Mouse (Mus musculus): Measurements from ENCODE around the gene Nrarp. TPM values are rescaled to one million over a fixed set of nuclear protein-coding genes. Genes with fewer than 3 reads are reported as not detected.

The Nrarp gene
- polyA plus RNA-seq, 1 experiment: not detected

GRCm38 (mm10) chr2:25180973-25181890 lies 674 bp downstream of the Nrarp start:
- peak overlapping the region; percentile 57 for H3K4me3 ChIP-seq (ENCODE audit: insufficient read depth, low read length)
- TF ChIP-seq CTCF (IDR thresholded peaks at IDR 0.05; ENCODE audit: low read depth, low read length): no peak
- no peak for TF ChIP-seq POLR2A (IDR thresholded peaks at IDR 0.05; ENCODE audit: borderline replicate concordance, low read depth, low read length)
- no peak overlapping the region for H3K27ac ChIP-seq (ENCODE audit: insufficient read depth, low read depth, low read length)
- H3K4me1 ChIP-seq (ENCODE audit: control insufficient read depth, insufficient read depth, low read length): no peaks in the 10 kb centered on the region

- Histone ChIP-seq H3K27ac (ENCODE audit: insufficient read depth, low read depth, low read length) (no peak overlapping the region), H3K4me3 (ENCODE audit: insufficient read depth, low read length) (peak overlapping the region; percentile 57; the same call in 1 of the 2 replicates), H3K4me1 (ENCODE audit: control insufficient read depth, insufficient read depth, low read length) (no peaks in the 10 kb centered on the region)
- TF ChIP-seq CTCF (IDR thresholded peaks at IDR 0.05; ENCODE audit: low read depth, low read length): no peak
- TF ChIP-seq POLR2A (IDR thresholded peaks at IDR 0.05; ENCODE audit: borderline replicate concordance, low read depth, low read length): no peak
Observed at GRCm38 (mm10) chr2:25181891-25182397, 1.4 kb downstream of the Nrarp start.

DNA sequence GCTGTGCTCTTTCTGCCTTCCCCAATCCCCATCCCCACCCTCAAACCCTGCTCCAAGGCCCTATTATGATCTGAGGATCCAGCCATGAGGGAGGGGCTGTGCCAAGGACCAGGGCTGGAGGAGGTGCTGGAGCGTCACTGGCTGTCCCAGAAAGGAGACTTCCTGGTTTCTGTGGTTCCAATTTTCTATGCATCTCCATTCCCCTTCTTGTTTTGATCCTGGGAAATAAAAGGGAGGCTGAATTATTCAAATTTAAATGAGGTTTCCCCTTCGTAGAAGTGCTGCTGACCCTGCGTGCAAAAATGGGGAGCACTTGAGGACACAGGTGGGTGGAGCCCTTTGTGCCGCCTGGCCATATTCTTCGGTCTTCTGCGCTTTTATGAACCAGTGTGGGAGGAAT lies 2.1 kb downstream of the Nrarp start:
- Histone ChIP-seq H3K27ac (ENCODE audit: insufficient read depth, low read depth, low read length) (no peak overlapping the region), H3K4me3 (ENCODE audit: insufficient read depth, low read length) (no peak overlapping the region), H3K4me1 (ENCODE audit: control insufficient read depth, insufficient read depth, low read length) (no peaks in the 10 kb centered on the region)
- no peak for TF ChIP-seq CTCF (IDR thresholded peaks at IDR 0.05; ENCODE audit: low read depth, low read length)

DNA sequence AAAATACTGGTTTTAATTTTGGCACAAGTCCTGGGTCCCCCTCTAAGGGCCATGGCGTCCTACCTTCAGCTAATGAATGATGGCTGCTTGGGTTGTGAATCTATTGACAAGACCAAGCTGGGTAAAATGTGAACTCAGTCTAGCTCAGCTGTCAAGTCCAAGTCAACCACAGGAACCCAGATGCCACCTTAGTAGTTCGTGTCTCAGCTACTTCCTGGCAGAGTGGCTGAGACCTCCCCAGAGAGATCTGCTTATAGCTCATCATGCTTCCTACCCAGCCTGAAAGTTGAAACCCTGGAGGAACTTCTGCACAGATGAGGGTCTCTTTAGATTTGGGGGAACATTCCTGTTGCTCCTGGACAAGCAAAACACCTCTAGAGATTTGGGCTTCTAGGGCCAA lies 2.8 kb downstream of the Nrarp start:
- TF ChIP-seq CTCF (IDR thresholded peaks at IDR 0.05; ENCODE audit: low read depth, low read length) (no peak), POLR2A (IDR thresholded peaks at IDR 0.05; ENCODE audit: borderline replicate concordance, low read depth, low read length) (no peak)
- no peaks in the 10 kb centered on the region for H3K4me1 ChIP-seq (ENCODE audit: control insufficient read depth, insufficient read depth, low read length)
- H3K27ac ChIP-seq (ENCODE audit: insufficient read depth, low read depth, low read length): no peak overlapping the region
- no peak overlapping the region for H3K4me3 ChIP-seq (ENCODE audit: insufficient read depth, low read length)

DNA sequence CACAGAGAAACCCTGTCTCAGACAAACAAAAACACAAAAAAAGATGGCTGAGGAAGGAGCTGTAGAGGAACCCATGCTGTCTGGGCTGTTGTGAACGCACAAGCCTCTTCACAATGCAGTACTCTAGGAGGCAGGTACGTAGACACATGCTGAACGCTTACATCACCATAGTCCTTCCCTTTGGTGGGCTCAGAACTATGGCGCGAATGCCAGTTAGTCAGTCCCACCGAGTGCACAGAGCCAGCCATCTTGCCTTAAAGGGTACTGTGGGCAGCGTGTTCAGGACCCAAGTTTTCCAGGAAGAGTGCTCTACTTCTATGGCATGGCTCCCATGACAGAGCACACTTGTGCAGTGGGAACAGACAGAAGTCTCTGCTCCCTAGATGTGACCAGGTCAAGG lies 3.9 kb downstream of the Nrarp start:
- Histone ChIP-seq H3K4me1 (ENCODE audit: control insufficient read depth, insufficient read depth, low read length) (no peaks in the 10 kb centered on the region), H3K4me3 (ENCODE audit: insufficient read depth, low read length) (no peak overlapping the region), H3K27ac (ENCODE audit: insufficient read depth, low read depth, low read length) (no peak overlapping the region)
- TF ChIP-seq POLR2A (IDR thresholded peaks at IDR 0.05; ENCODE audit: borderline replicate concordance, low read depth, low read length) (no peak), CTCF (IDR thresholded peaks at IDR 0.05; ENCODE audit: low read depth, low read length) (no peak)

GRCm38 (mm10) chr2:25185625-25186574 lies 5.3 kb downstream of the Nrarp start:
- Histone ChIP-seq H3K27ac (ENCODE audit: insufficient read depth, low read depth, low read length) (no peak overlapping the region), H3K4me3 (ENCODE audit: insufficient read depth, low read length) (peak overlapping the region; percentile 43), H3K4me1 (ENCODE audit: control insufficient read depth, insufficient read depth, low read length) (no peaks in the 10 kb centered on the region)
- TF ChIP-seq POLR2A (IDR thresholded peaks at IDR 0.05; ENCODE audit: borderline replicate concordance, low read depth, low read length) (no peak), CTCF (IDR thresholded peaks at IDR 0.05; ENCODE audit: low read depth, low read length) (no peak)

DNA sequence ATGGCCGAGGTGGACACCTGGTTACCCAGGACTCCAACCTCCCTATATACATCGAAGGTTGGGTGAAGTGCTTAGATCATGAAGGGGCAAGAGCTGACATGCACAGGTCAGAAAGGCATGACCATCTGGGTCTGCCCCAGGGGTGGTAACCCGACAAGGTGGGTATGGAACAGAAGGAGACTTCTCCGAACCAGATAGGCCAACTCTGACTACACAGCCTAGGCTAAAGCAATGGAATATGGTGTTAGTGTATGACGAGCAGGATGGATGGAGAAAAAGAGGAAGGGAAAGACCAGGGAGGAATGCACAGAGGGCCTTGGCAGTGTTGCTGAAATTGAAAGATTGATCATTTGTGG lies 6.0 kb downstream of the Nrarp start:
- no peak for TF ChIP-seq CTCF (IDR thresholded peaks at IDR 0.05; ENCODE audit: low read depth, low read length)
- TF ChIP-seq POLR2A (IDR thresholded peaks at IDR 0.05; ENCODE audit: borderline replicate concordance, low read depth, low read length): no peak
- Histone ChIP-seq H3K4me1 (ENCODE audit: control insufficient read depth, insufficient read depth, low read length) (no peaks in the 10 kb centered on the region), H3K4me3 (ENCODE audit: insufficient read depth, low read length) (no peak overlapping the region), H3K27ac (ENCODE audit: insufficient read depth, low read depth, low read length) (no peak overlapping the region)

- no peak overlapping the region for H3K4me3 ChIP-seq (ENCODE audit: insufficient read depth, low read length)
- H3K4me1 ChIP-seq (ENCODE audit: control insufficient read depth, insufficient read depth, low read length): no peaks in the 10 kb centered on the region
- H3K27ac ChIP-seq (ENCODE audit: insufficient read depth, low read depth, low read length): no peak overlapping the region
- no peak for TF ChIP-seq CTCF (IDR thresholded peaks at IDR 0.05; ENCODE audit: low read depth, low read length)
- no peak for TF ChIP-seq POLR2A (IDR thresholded peaks at IDR 0.05; ENCODE audit: borderline replicate concordance, low read depth, low read length)
Observed at GRCm38 (mm10) chr2:25187841-25188240, 7.3 kb downstream of the Nrarp start.

DNA sequence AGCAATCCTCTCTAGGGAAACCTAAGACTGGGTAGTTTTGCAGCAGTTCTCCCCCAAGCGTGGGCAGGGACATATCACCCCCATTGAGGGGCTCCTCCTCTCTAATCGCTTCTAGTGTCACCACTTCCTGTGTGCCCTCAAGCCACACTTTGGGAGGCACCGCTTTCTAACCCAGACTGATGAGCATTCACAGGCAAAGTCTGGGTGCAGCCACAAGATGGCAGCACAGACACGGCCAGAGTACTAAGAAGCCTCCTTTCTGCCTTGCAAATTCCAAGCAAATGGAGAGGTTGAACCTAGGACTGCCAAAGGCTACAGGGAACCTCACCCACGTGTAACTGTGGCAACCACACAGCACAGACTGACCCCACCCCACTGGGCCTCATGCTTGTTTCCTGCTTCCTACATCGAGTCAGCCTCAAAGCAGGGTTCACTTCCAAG lies 12.8 kb downstream of the Nrarp start:
- peaks cover 18% of the 10 kb centered on the region for H3K4me1 ChIP-seq (ENCODE audit: control insufficient read depth, insufficient read depth, low read length)
- H3K27ac ChIP-seq (ENCODE audit: insufficient read depth, low read depth, low read length): peak overlapping the region; percentile 87
- peak overlapping the region; percentile 76 for H3K4me3 ChIP-seq (ENCODE audit: insufficient read depth, low read length)
- TF ChIP-seq POLR2A (IDR thresholded peaks at IDR 0.05; ENCODE audit: borderline replicate concordance, low read depth, low read length) (no peak), CTCF (IDR thresholded peaks at IDR 0.05; ENCODE audit: low read depth, low read length) (peak; percentile 64)
